Mouse (Mus musculus): ENCODE measurements around the gene 3110009E18Rik.
A peak's percentile ranks its signal among the peaks of the same experiment; 100 is the strongest.

Gene 3110009E18Rik

GRCm38 (mm10) chr1:120101227-120101609 lies 19.8 kb upstream of the 3110009E18Rik start:
- DNase-seq (ENCODE audit: low read depth, low spot score): no peak

GRCm38 (mm10) chr1:120105556-120105959 lies 15.4 kb upstream of the 3110009E18Rik start:
- DNase-seq (ENCODE audit: low read depth, low spot score): no peak

GRCm38 (mm10) chr1:120109741-120110432 lies 11.1 kb upstream of the 3110009E18Rik start:
- no peak for DNase-seq (ENCODE audit: low read depth, low spot score)

- no peak for DNase-seq (ENCODE audit: low read depth, low spot score)
Observed at GRCm38 (mm10) chr1:120111766-120112165, 9.2 kb upstream of the 3110009E18Rik start.

DNA sequence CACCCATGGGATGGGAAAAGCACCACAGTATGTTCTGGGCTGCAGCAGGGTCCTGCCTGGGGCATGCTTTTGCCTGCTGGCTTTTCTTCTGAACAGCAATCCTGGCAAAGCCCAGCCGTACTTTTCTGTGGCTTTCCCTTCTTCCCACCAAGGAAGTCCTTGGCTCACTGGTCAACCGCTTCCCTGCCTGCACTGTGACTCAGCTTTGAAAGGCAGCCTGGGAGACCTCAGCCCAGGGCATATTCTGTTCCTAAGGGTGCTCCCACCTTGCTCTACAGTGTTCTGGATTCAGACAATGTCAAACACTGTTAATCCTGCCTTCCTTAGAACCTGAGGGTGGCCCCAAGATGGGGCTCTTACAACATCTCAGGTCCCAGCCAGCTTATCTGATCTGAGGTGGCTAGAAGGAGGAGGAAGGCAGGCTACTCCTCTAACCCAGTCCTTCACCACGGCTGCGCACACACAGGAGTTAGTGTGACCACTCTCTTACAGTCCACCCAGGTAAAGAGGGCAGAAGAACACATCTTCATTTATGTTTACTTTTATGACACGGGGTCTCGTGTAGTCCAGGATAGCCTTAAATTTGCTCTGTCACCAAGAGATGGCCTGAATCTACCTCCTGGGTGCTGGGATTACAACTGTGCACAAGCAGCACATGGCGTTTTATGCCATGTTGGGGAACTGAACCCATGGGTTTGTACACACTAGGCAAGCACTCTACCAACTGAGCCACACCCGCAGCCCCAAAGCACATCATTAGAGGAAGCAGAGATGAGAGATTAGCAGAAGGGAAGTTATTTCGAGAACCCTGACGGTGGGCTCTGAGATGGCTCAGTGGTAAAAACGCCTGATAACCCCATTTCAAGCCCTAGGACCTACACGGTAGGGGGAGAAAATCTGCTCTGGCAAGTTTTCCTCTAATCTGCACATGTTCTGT lies 8.5 kb upstream of the 3110009E18Rik start:
- no peak for DNase-seq (ENCODE audit: low read depth, low spot score)

DNA sequence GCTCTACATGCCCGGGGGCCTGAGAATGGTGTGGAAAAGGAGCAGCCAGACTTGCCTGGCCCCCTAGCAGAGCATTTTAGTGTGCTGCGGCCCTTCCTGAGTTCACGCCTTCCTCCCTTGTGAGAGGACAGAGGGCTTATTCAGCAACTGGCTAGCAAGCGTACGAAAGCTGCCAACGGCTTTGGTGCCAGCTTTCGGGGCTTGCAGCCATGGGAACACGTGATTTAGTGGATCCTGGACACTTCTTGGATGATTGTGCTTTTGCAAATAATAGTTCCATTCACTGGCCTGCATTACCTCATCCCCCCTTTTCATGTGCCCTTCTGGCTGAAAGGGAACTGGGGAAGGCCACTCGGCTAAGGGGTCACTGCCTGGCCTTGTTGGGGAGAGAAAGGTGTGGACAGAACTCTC lies 5.3 kb upstream of the 3110009E18Rik start:
- peak; percentile 44 for DNase-seq (ENCODE audit: low read depth, low spot score)

- DNase-seq (ENCODE audit: low read depth, low spot score): peak; percentile 42
Observed at GRCm38 (mm10) chr1:120116106-120116505, 4.9 kb upstream of the 3110009E18Rik start.

- no peak for DNase-seq (ENCODE audit: low read depth, low spot score)
Observed at GRCm38 (mm10) chr1:120118854-120119253, 2.1 kb upstream of the 3110009E18Rik start.

DNA sequence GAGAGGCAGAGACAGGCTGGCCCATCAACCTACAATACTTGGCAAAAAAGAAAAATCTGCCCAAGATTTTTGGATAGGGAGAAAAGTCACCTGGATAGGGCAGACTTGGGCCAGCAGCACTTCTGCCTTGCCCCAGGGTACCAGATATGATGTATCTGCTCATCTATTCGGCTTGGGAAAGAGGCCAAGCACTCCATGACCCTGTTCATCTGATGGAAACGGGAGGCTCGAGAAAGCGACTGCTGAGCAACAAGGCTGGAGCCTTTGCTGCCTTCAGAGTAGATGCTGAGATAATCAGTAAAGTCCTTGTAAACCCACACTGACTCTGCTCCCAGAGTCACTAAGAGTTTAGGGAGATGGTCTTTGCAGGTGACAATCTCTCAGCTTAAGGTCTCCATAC lies 1.6 kb upstream of the 3110009E18Rik start:
- DNase-seq (ENCODE audit: low read depth, low spot score): no peak

GRCm38 (mm10) chr1:120120141-120120968 lies 632 bp upstream of the 3110009E18Rik start:
- peak; percentile 54 for DNase-seq (ENCODE audit: low read depth, low spot score)

DNA sequence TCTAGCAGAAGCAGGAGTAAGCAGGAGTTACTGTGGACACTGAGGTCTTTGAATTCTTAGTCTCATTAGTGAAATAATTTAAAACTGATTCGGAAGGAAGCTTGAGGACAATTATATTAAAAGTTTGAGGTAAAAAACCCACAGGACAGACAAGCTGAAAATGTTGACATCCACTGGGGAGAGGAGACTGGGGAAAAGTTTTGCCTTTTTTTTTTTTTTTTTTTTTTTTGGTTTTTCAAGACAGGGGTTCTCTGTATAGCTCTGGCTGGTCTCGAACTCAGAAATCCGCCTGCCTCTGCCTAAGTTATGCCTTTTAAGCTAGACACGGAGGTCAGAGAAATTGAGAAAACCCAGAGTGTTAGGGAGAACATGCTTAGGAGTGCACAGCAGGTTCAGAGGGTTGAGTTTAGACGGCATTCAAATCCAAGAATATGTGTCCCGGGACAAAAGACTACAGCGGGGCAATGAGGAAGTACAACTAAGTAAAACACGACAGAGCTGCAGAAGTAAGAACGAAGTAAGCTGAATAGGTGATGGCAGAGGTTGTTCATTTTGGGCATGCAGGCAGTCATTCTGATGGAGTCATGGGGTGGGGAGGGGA lies 1.0 kb downstream of the 3110009E18Rik start:
- no peak for DNase-seq (ENCODE audit: low read depth, low spot score)

- no peak for DNase-seq (ENCODE audit: low read depth, low spot score)
Observed at GRCm38 (mm10) chr1:120122634-120123383, 1.8 kb downstream of the 3110009E18Rik start.

DNA sequence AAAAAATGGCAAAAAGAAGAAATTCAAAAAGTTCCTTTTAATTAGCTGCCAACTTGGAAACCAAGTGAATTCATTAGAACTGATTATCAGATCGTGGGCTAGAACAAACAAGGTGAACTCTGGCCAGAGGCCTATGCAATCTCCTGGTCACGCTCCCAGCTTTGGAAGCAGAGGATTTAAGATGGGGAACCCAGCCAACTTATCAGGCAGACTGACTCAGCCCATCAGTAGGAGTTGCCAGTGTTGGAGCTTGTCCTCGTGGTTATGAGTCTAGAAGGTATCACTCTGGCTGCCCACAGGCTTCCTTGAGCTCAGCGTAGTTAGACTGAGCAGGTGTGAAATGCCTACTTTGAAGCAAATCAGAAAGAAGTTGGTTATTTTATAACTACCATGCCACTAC lies 3.9 kb downstream of the 3110009E18Rik start:
- DNase-seq (ENCODE audit: low read depth, low spot score): no peak

DNA sequence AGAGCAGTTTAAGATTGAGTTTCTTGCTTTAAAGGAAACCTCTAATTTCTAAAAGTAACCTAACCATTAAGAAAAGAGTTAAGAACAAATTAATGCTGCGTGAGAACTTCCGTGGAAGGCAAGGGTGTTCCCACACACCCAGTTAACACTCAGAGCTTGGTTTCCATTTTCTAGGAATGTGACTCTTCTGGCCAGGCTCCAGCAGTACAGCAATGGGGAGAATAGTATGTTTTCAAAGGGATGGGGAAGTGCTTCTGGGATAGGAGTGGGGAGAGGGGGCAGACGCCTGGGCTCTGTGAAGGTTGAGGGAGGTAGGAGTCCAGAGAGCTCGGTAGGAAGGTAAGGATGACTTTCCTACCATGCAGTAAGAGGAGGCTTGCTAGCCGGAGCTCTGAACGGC lies 4.5 kb downstream of the 3110009E18Rik start:
- no peak for DNase-seq (ENCODE audit: low read depth, low spot score)

DNA sequence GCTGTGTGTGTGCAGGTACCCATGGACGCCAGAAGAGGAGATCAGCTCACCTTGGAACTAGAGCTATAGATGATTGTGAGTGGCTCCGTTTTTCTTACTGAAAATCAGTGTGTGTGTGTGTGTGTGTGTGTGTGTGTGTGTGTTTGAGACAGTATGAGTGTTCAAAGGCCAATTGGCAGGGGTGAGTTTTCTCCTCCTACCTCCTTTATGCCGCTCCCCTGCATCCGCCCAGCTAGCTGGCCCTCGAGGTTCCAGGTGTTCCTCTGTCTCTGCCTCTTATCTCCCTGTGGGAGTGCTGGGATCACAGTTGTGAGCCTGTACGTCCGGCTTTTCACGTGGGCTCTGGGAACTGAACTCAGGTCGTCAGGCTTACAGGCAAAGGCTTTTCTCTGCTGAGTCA lies 5.3 kb downstream of the 3110009E18Rik start:
- DNase-seq (ENCODE audit: low read depth, low spot score): no peak

- no peak for DNase-seq (ENCODE audit: low read depth, low spot score)
Observed at GRCm38 (mm10) chr1:120132376-120132775, 11.4 kb downstream of the 3110009E18Rik start.

DNA sequence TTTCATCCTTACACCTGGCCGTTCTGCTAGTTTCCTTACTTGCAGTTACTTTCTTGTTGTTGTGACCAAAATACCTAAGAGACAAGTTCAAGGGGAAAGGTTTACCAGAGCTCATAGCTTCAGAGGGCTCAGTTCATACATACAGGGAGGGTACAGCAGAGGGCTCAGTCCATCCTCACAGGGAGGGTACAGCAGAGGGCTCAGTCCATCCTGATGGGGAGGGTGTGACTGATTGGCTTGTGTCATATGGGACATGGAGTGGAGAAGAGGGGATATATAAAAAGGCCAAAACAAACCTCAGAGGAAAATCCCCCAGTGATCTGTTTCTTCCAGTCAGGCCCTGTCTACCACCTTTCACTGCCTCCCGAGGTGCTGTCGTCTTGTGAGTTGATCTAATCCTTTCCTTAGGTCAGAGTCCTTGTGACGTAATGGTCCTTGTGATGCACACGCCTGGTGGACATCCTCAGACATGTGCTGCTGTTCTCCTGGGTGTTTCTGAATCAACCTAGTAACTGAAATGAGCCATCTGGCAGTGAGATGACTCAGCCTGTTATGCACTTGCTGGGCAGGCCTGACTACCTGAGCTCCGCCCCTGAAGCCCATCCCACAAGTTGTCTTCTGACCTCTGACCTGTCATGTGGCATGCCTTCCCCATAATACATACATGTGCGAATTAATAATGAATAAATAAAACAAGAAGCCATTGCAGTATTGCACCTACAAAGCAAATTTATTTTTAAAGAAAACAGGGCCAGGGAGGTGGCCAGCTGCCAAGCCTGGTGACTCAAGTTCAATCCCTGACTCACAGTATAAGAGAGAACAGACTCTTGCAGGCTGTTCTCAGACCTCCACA lies 15.2 kb downstream of the 3110009E18Rik start:
- DNase-seq (ENCODE audit: low read depth, low spot score): no peak

GRCm38 (mm10) chr1:120138923-120139540 lies 18.0 kb downstream of the 3110009E18Rik start:
- DNase-seq (ENCODE audit: low read depth, low spot score): no peak

DNA sequence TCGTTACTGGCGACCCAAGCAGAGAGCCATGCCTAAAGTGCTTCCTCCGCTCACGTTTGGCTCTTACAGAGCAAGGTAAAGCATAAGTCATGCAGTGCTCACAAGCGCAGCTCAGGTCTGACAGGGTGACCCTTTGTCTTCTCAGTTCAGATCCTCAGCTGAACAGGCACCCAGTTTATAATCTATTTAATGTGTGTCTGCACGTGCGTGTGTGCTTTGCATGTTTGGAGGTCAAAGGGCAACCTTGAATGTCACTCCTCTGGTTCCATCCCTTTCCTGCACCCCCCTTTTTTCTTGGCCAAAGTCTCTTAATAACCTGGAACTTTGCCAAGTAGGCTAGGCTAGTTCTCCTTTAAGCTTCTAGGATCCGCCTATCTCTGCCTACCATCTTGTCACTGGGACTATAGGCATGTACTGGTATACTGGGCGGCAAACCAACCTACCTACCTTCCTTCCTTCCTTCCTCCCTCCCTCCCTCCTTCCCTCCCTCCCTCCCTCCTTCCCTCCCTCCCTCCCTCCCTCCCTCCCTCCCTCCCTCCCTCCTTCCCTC lies 19.2 kb downstream of the 3110009E18Rik start:
- no peak for DNase-seq (ENCODE audit: low read depth, low spot score)

Data from skeletal muscle tissue, adult 2 months (tissue).